Mouse (Mus musculus): ENCODE data around the gene Gstz1.
A peak's percentile ranks its signal among the peaks of the same experiment; 100 is the strongest.
"Not testable (repeated sequence)": the region's sequence is repeated elsewhere in the genome, so short reads cannot be mapped to it uniquely, and the experiment has no call there.

The Gstz1 gene

DNA sequence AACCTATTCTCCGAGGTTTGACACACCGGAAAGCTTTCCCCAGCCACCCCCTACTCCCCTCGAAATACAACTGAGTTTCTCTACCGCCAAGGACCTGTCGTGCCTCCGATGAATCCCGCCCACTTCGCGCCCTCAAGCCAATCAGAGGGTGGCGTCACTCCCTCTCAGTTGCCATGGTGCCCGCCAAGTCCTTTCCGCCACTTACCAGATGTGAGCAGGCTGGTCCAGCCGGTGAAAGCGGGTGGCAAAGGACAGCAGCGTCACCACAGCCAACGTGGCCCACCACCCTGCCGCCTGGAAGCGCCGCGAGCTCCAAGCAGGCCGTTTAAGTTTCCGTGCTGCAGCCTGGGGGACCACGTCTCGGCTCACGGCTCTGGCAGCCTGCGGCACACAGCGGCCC lies at the start of gene Gstz1:
Gstz1 (plus strand) TSS at position 200 of the 400 bp plus-strand sequence.
- DNase-seq = peak; percentile 81 to 87

- DNase-seq = no peak
Measured at GRCm38 (mm10) chr12:87100331-87100730, 46.6 kb upstream of the Gstz1 start.

DNA sequence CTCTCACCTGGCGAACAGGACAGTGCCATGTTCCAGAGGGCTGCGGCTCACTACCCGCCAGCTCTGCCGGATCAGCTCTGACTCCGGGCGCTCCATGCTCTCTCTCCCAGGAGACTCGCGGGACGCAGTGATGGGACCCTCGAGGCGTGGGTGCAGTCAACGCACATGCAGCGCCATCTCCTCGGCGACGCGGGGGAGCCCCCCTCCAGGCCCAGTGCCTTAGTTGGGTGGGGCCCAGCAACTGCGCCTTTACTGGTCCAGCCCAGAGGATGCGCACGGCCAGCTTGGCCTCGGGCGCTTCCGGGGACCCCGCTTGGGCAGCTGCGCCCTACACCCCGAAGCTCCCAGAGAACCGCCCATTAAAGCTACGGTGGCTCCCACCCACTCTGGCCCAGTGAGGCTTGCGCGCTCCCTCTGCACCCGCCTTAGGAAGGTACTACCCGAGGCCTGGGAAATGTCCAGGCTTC lies 44.8 kb upstream of the Gstz1 start, which contains the start of gene Ngb:
Ngb (minus strand) TSS at position 375 of the 467 bp plus-strand sequence.
- peak in 1 of 2 experiments; percentile 23 for DNase-seq

DNA sequence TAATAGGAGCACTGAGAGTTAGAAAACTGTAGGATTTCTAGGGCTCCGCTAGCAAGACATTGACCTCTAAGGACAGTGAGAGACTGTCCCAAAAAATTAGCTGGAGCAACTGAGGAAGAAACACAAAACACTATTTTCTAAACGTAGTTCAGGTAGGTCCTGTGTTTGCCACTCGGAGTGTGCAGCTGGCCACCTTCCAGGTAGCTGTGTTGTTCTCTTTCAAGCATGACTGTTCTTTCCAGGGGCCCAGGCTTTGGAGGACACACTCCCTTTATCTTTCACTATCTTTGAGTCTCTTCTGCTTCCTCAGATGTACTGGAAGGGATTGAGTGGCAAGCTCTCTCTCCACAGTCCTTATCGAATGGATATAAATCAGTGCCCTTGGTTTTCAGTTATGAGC lies 43.5 kb upstream of the Gstz1 start:
- DNase-seq = peak in 1 of 2 experiments; percentile 41

- DNase-seq = peak in 1 of 2 experiments; percentile 41
Measured at GRCm38 (mm10) chr12:87104796-87105195, 42.2 kb upstream of the Gstz1 start.

GRCm38 (mm10) chr12:87107357-87107977 lies 39.5 kb upstream of the Gstz1 start:
- peak in 1 of 2 experiments; percentile 40 for DNase-seq

- no peak for DNase-seq
Measured at GRCm38 (mm10) chr12:87121918-87122589, 24.9 kb upstream of the Gstz1 start.

- no peak for DNase-seq
Measured at GRCm38 (mm10) chr12:87127256-87127655, 19.7 kb upstream of the Gstz1 start.

GRCm38 (mm10) chr12:87130224-87130623 lies 16.7 kb upstream of the Gstz1 start:
- DNase-seq = no peak

- peak in 1 of 2 experiments; percentile 36 for DNase-seq
Measured at GRCm38 (mm10) chr12:87131181-87131580, 15.8 kb upstream of the Gstz1 start.

DNA sequence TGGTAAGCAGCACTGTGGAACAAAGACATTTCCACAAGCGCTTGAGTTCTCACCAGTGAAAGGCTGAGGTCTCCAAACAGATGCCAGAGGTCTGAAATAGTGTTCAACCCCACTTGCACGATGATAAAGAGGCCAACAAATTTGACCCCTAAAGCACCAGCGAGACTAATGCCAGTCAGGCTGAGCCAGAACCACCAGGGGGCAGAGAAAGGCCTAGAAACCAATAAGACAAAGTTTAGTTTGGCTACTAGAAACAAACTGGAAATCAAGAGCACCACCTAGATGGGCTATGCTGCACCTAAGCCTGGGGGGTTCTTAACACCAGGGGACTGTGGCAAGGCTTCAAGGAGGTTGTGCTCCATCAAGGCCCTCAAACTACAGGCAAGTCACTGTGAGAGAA lies 15.3 kb upstream of the Gstz1 start:
- DNase-seq = peak in 1 of 2 experiments; percentile 44

GRCm38 (mm10) chr12:87132210-87132609 lies 14.8 kb upstream of the Gstz1 start:
- DNase-seq = no peak

DNA sequence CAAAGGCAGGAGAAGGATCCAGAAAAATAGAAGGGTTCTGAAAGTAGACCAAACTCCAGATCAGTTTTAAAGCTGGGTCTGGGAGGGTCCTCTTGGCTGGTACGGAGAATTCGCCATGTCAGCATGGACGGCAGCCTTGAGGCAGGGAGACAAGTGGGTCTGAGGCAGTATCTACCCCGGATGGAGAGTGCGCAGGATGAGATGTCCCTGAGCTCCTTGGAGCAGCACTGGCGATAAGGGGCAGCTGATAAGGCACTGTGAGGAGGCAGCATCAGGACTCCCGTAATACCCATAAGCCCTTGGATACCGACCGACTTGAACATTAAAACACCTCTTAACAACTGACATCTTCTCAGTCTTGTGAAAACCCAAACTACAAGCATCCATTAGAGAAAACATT lies 14.2 kb upstream of the Gstz1 start:
- no peak for DNase-seq

GRCm38 (mm10) chr12:87137439-87138341 lies 9.3 kb upstream of the Gstz1 start:
- no peak for DNase-seq

GRCm38 (mm10) chr12:87138342-87138701 lies 8.6 kb upstream of the Gstz1 start:
- no peak for DNase-seq

- DNase-seq = no peak
Measured at GRCm38 (mm10) chr12:87138768-87139167, 8.2 kb upstream of the Gstz1 start.

- DNase-seq = no peak
Measured at GRCm38 (mm10) chr12:87142156-87142555, 4.8 kb upstream of the Gstz1 start.

GRCm38 (mm10) chr12:87147395-87148089 lies 577 bp downstream of the Gstz1 start, which contains the start of gene Pomt2:
TSS of gene Pomt2 (minus strand) at chr12:87147968.
- peak; percentile 93 to 95 for DNase-seq

- no peak for DNase-seq
Measured at GRCm38 (mm10) chr12:87148136-87148535, 1.2 kb downstream of the Gstz1 start.

DNA sequence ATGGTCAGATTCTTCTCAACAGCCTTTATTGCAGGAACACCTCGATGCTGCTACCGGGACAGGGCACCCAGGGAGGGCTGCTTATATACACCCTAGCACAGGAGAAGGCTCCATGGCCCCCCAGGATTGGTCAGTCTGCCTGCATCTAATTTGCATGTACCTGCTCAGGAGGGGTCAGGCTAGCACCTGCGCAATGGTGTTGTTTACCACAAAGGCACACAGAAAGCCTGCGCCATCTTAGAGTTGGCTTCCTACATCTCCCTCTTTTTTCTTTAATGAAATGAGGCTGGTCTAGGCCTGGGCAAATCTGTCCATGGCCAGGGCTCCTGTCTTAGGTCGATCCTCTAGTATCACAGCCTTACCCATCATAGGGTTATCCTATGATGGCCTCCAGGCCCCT lies 2.5 kb downstream of the Gstz1 start:
- no peak for DNase-seq

DNA sequence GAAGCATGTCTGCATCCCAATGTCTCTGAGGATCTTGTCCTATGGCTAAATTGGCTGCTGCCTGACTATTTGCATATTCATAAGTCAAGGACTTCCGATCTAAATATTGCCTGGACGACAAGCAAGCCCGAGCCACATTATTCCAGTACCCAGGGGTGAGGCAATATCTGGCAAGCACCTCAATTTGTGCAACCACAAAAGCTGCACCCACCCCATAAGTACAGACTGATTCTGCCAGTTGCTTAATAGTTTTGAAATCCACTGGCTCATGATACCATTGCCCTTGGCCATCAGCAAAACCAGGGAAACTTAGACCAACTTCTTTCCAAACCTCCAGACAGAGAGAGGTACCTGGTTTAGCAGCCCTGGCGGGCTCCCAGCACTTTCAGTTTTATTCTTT lies 7.5 kb downstream of the Gstz1 start:
- not testable (repeated sequence) for DNase-seq

- DNase-seq = no peak
Measured at GRCm38 (mm10) chr12:87157361-87157760, 10.4 kb downstream of the Gstz1 start.

GRCm38 (mm10) chr12:87158099-87158498 lies 11.1 kb downstream of the Gstz1 start:
- DNase-seq = no peak

Data from cerebellum, postnatal 25 days (tissue).